Mouse (Mus musculus) midbrain, postnatal 0 days (tissue): ENCODE results near the gene Rps2. TPM values are rescaled to one million over a fixed set of nuclear protein-coding genes. Genes with fewer than 3 reads are reported as not detected.
A peak's percentile ranks its signal among the peaks of the same experiment; 100 is the strongest.

Experiments
- ATAC-seq: fragments of 200-750 bp; cut with Nextera tagmentation; 2 replicates; pipeline ENCODE4 v1.8.0; 2017; ENCODE audit warnings: moderate number of reproducible peaks, mild to moderate bottlenecking, moderate TSS enrichment, moderate library complexity; ENCODE audit not compliant: low FRiP score
- DNase-seq: peaks from one replicate; pipeline ENCODE4 v3.0.0-alpha.2; 2015; ENCODE audit warnings: low spot score
- H3K27ac ChIP-seq: fragments of 300-500 bp; sonication (generic); 2 replicates; pipeline ENCODE4 v1.5.1; 2014; ENCODE audit warnings: low read depth, mild to moderate bottlenecking, low read length, mixed read lengths
- H3K27me3 ChIP-seq: fragments of 300-500 bp; sonication (generic); 2 replicates; pipeline ENCODE4 v1.6.1; 2014; ENCODE audit warnings: low read length, control low read depth, mixed read lengths; ENCODE audit not compliant: insufficient read depth
- H3K36me3 ChIP-seq: fragments of 300-500 bp; sonication (generic); 2 replicates; pipeline ENCODE4 v1.6.1; 2014; ENCODE audit warnings: low read length, control low read depth, mixed read lengths; ENCODE audit not compliant: insufficient read depth
- H3K4me1 ChIP-seq: fragments of 300-500 bp; sonication (generic); 2 replicates; pipeline ENCODE4 v1.6.1; 2014; ENCODE audit warnings: mild to moderate bottlenecking, control low read depth, antibody characterized with exemption, low read length, mixed read lengths; ENCODE audit not compliant: insufficient read depth
- H3K4me2 ChIP-seq: fragments of 300-500 bp; sonication (generic); 2 replicates; pipeline ENCODE4 v1.6.1; 2014; ENCODE audit warnings: low read depth, mild to moderate bottlenecking, low read length, mixed read lengths; ENCODE audit not compliant: poor library complexity, severe bottlenecking
- H3K4me3 ChIP-seq: fragments of 300-500 bp; sonication (generic); 2 replicates; pipeline ENCODE4 v1.5.1; 2014; ENCODE audit warnings: low read depth, mild to moderate bottlenecking, low read length, moderate library complexity
- H3K9ac ChIP-seq: fragments of 300-500 bp; sonication (generic); replicated peaks from 2 replicates; pipeline ENCODE4 v1.6.1; 2014; ENCODE audit warnings: mild to moderate bottlenecking, low read length, moderate library complexity, mixed read lengths; ENCODE audit not compliant: poor library complexity, severe bottlenecking
- H3K9me3 ChIP-seq: fragments of 300-500 bp; sonication (generic); 2 replicates; pipeline ENCODE4 v1.6.1; 2016; ENCODE audit warnings: low read length, control low read depth
- CTCF ChIP-seq: IDR thresholded peaks from 2 replicates; pipeline ENCODE4 v1.5.1; 2016; ENCODE audit warnings: antibody characterized with exemption, mild to moderate bottlenecking
- whole genome bisulfite sequencing: fragments of 180-500 bp; shearing (Covaris S2); extraction: QIAGEN DNeasy Blood & Tissue Kit; methylation state at CpG from one replicate; pipeline ENCODE4 v1.1.7; 2014; 5-methylcytosine and 5-hydroxymethylcytosine counted together
- polyA plus RNA-seq: library from polyadenylated mRNA; unstranded; fragments of >200 nt; fragmentation: Nextera tagmentation; extraction: Ambion mirVana; gene quantifications from 2 replicates; pipeline ENCODE4 v1.2.1, GENCODE M21; 2015
- total RNA-seq: library from RNA; depleted of rRNA; stranded (reverse); fragments of >200 nt; gene quantifications from 2 replicates; pipeline ENCODE4 v1.2.3, GENCODE M21; 2014

The Rps2 gene
- total and polyA plus RNA-seq, 2 experiments from 2014 or later = 749 to 2,389 TPM

- TF ChIP-seq CTCF = no peak
- Histone ChIP-seq H3K9me3 (no peaks in the 10 kb centered on the region), H3K27me3 (no peaks in the 10 kb centered on the region), H3K4me1 (peaks cover 14% of the 10 kb centered on the region), H3K4me2 (peak overlapping the region; percentile 65), H3K9ac (peak overlapping the region; percentile 44; the same call in 1 of the 2 replicates), H3K4me3 (peak overlapping the region; percentile 64), H3K27ac (no peak overlapping the region), H3K36me3 (peaks cover 17% of the 10 kb centered on the region)
- WGBS = 2% methylated on average over 25 of the region's 25 CpGs
- DNase-seq (no peak), ATAC-seq (no peak)
These were observed 30.7 kb upstream of the Rps2 start for GRCm38 (mm10) chr17:24687146-24687595.

GRCm38 (mm10) chr17:24687599-24687998 is 30.3 kb upstream of the Rps2 start:
- 21% methylated on average over 23 of the region's 23 CpGs for WGBS
- no peak for TF ChIP-seq CTCF
- Histone ChIP-seq H3K4me1 (peaks cover 14% of the 10 kb centered on the region), H3K4me3 (peak overlapping the region; percentile 64), H3K27me3 (no peaks in the 10 kb centered on the region), H3K9me3 (no peaks in the 10 kb centered on the region), H3K36me3 (peaks cover 18% of the 10 kb centered on the region), H3K9ac (peak overlapping the region; percentile 44; the same call in 1 of the 2 replicates), H3K4me2 (peak overlapping the region; percentile 65), H3K27ac (no peak overlapping the region)
- ATAC-seq (no peak), DNase-seq (no peak)

GRCm38 (mm10) chr17:24689251-24690081 is 28.4 kb upstream of the Rps2 start, which contains the start of gene Syngr3:
Gene Syngr3, minus strand, starts transcription at chr17:24689955.
- peak within 1 kb of the TSS; percentile 65 for H3K4me2 ChIP-seq
- peaks cover 23% of the 10 kb centered on the region for H3K36me3 ChIP-seq
- ATAC-seq = peak; percentile 76
- peak; percentile 70 for DNase-seq
- H3K27me3 ChIP-seq = no peaks in the 10 kb centered on the region
- no peaks in the 10 kb centered on the region for H3K9me3 ChIP-seq
- 0 out of 2 replicates have a peak, but pooled peaks have one; percentile 15 for TF ChIP-seq CTCF
- H3K4me1 ChIP-seq = peaks cover 14% of the 10 kb centered on the region
- WGBS = 2% methylated on average over 52 of the region's 55 CpGs
- peak within 1 kb of the TSS; percentile 93 for H3K9ac ChIP-seq
- peak within 1 kb of the TSS; percentile 89 for H3K27ac ChIP-seq
- H3K4me3 ChIP-seq = peak within 1 kb of the TSS; percentile 64

GRCm38 (mm10) chr17:24692385-24692784 is 25.5 kb upstream of the Rps2 start:
- no peak for DNase-seq
- no peak for TF ChIP-seq CTCF
- no peak for ATAC-seq
- peaks cover 9% of the 10 kb centered on the region; the same call in 1 of the 2 replicates for H3K36me3 ChIP-seq
- H3K27me3 ChIP-seq = no peaks in the 10 kb centered on the region
- no peak overlapping the region for H3K4me3 ChIP-seq
- no peak overlapping the region for H3K9ac ChIP-seq
- peaks cover 14% of the 10 kb centered on the region for H3K4me1 ChIP-seq
- no peaks in the 10 kb centered on the region for H3K9me3 ChIP-seq
- no peak overlapping the region for H3K27ac ChIP-seq
- no peak overlapping the region for H3K4me2 ChIP-seq
- 87% methylated on average over 5 of the region's 5 CpGs for WGBS

GRCm38 (mm10) chr17:24695326-24696010 is 22.4 kb upstream of the Rps2 start:
- Histone ChIP-seq H3K27me3 (no peaks in the 10 kb centered on the region), H3K4me2 (peak overlapping the region; percentile 63), H3K9ac (peak overlapping the region; percentile 79), H3K27ac (peak overlapping the region; percentile 87), H3K4me3 (peak overlapping the region; percentile 79), H3K4me1 (peaks cover 4% of the 10 kb centered on the region; the same call in 1 of the 2 replicates), H3K36me3 (peaks cover 18% of the 10 kb centered on the region), H3K9me3 (no peaks in the 10 kb centered on the region)
- TF ChIP-seq CTCF = no peak
- 7% methylated on average over 46 of the region's 51 CpGs for WGBS
- no peak; the same call in 1 of the 2 replicates for ATAC-seq
- no peak for DNase-seq
